Mouse (Mus musculus): ENCODE measurements around the gene Plppr2. TPM values are rescaled to one million over a fixed set of nuclear protein-coding genes. Genes with fewer than 3 reads are reported as not detected.

Plppr2 gene
- total and polyA plus RNA-seq, 2 experiments from 2014 or later = 129 to 165 TPM

DNA sequence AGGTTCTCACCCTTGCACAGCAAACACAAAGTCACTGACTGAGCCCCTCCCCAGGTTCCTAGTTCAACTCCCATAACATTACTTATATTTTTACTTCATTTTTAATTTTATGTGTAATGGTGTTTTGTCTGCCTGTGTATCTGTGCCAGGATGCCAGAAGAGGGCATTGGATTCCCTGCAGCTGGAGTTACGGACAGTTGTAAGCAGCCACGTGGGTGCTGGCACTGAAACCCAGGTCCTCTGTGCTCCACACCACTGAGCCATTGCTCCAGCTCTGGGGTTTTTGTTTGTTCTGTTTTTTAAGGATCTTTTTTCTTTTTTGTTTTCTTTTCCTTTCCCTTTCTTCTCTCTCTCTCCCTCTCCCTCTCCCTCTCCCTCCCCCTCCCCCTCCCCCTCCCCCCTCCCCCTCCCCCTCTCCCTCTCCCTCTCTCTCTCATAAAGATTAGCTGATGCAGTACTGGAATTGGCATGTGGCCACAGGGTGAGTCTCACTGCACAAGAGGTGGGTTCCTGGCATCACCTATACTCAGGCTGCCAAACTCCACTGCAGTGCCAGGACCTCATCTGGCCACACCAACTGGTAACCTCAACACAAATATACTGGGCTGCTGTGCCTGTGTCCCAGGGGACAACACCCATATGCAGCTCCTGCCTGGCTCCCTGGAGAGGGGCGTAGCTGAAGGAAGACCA lies 59.5 kb downstream of the Plppr2 start:
- 80% methylated on average over 3 of the region's 3 CpGs for WGBS
- no peak overlapping the region for H3K27ac ChIP-seq (ENCODE audit: low read depth, low read length)
- no peak for TF ChIP-seq CTCF (IDR thresholded peaks at IDR 0.05)
- H3K4me3 ChIP-seq (ENCODE audit: low read depth, low read length) = no peak overlapping the region
- ATAC-seq (ENCODE audit: low FRiP score) (no peak), DNase-seq (ENCODE audit: low spot score) (no peak)
- no peak overlapping the region for H3K9ac ChIP-seq (replicated peaks; ENCODE audit: low read length, poor library complexity, severe bottlenecking)
- no peaks in the 10 kb centered on the region for H3K4me1 ChIP-seq (ENCODE audit: insufficient read depth, low read length)
- H3K36me3 ChIP-seq (ENCODE audit: insufficient read depth, low read length) = no peaks in the 10 kb centered on the region
- peaks cover 3% of the 10 kb centered on the region for H3K27me3 ChIP-seq (ENCODE audit: insufficient read depth, low read length)
- no peak overlapping the region for H3K4me2 ChIP-seq (ENCODE audit: low read depth, low read length, poor library complexity, severe bottlenecking)
- no peaks in the 10 kb centered on the region for H3K9me3 ChIP-seq (ENCODE audit: low read length)

Other genes with a start within 250 kb of the Plppr2 start
- gene Ldlr, start 213.6 kb upstream of the Plppr2 start, total RNA-seq (2014; rRNA removed) = 16.7 and 27.7 TPM in 2 replicates
- gene Ldlr, start 213.6 kb upstream of the Plppr2 start, polyA plus RNA-seq (2015; fragmentation: Nextera tagmentation; extraction: Ambion mirVana) = 9.6 and 10.3 TPM in 2 replicates
- gene Spc24, start 176.7 kb upstream of the Plppr2 start, total RNA-seq (2014; rRNA removed) = 5.5 and 6.6 TPM in 2 replicates
- gene Spc24, start 176.7 kb upstream of the Plppr2 start, polyA plus RNA-seq (2015; fragmentation: Nextera tagmentation; extraction: Ambion mirVana) = 6.3 and 8.2 TPM in 2 replicates
- 14.9 and 15.2 TPM in 2 replicates for gene Kank2, start 138.3 kb upstream of the Plppr2 start, total RNA-seq (2014; rRNA removed)
- 2.9 TPM in 2 replicates for gene Kank2, start 138.3 kb upstream of the Plppr2 start, polyA plus RNA-seq (2015; fragmentation: Nextera tagmentation; extraction: Ambion mirVana)
- not detected in 2 replicates for gene Angptl8, start 101.5 kb upstream of the Plppr2 start, total RNA-seq (2014; rRNA removed)
- gene Angptl8, start 101.5 kb upstream of the Plppr2 start, polyA plus RNA-seq (2015; fragmentation: Nextera tagmentation; extraction: Ambion mirVana) = 0.20 and 0.48 TPM in 2 replicates
- 18.0 and 18.8 TPM in 2 replicates for gene Dock6, start 84.4 kb upstream of the Plppr2 start, total RNA-seq (2014; rRNA removed)
- gene Dock6, start 84.4 kb upstream of the Plppr2 start, polyA plus RNA-seq (2015; fragmentation: Nextera tagmentation; extraction: Ambion mirVana) = 10.3 and 11.3 TPM in 2 replicates
- gene Rab3d, start 18.8 kb upstream of the Plppr2 start, total RNA-seq (2014; rRNA removed) = 15.9 and 26.0 TPM in 2 replicates
- 17.4 and 18.1 TPM in 2 replicates for gene Rab3d, start 18.8 kb upstream of the Plppr2 start, polyA plus RNA-seq (2015; fragmentation: Nextera tagmentation; extraction: Ambion mirVana)
- 6.6 and 12.2 TPM in 2 replicates for gene Ccdc159, start 9.6 kb upstream of the Plppr2 start, total RNA-seq (2014; rRNA removed)
- gene Ccdc159, start 9.6 kb upstream of the Plppr2 start, polyA plus RNA-seq (2015; fragmentation: Nextera tagmentation; extraction: Ambion mirVana) = 4.7 and 5.2 TPM in 2 replicates
- 32.1 and 50.9 TPM in 2 replicates for gene Tmem205, start 9.5 kb upstream of the Plppr2 start, total RNA-seq (2014; rRNA removed)
- gene Tmem205, start 9.5 kb upstream of the Plppr2 start, polyA plus RNA-seq (2015; fragmentation: Nextera tagmentation; extraction: Ambion mirVana) = 44.2 and 50.1 TPM in 2 replicates
- 33.7 and 38.6 TPM in 2 replicates for gene Swsap1, start 18.7 kb downstream of the Plppr2 start, total RNA-seq (2014; rRNA removed)
- 7.1 and 8.0 TPM in 2 replicates for gene Swsap1, start 18.7 kb downstream of the Plppr2 start, polyA plus RNA-seq (2015; fragmentation: Nextera tagmentation; extraction: Ambion mirVana)
- gene Epor, start 26.5 kb downstream of the Plppr2 start, total RNA-seq (2014; rRNA removed) = 2.7 TPM in 1 of 2 replicates, not detected in the other
- 1.7 and 1.9 TPM in 2 replicates for gene Epor, start 26.5 kb downstream of the Plppr2 start, polyA plus RNA-seq (2015; fragmentation: Nextera tagmentation; extraction: Ambion mirVana)
- 0.76 and 2.8 TPM in 2 replicates for gene Rgl3, start 52.4 kb downstream of the Plppr2 start, total RNA-seq (2014; rRNA removed)
- 0.85 and 1.1 TPM in 2 replicates for gene Rgl3, start 52.4 kb downstream of the Plppr2 start, polyA plus RNA-seq (2015; fragmentation: Nextera tagmentation; extraction: Ambion mirVana)
- 4.3 and 5.8 TPM in 2 replicates for gene Ccdc151, start 65.6 kb downstream of the Plppr2 start, total RNA-seq (2014; rRNA removed)
- 5.0 and 5.1 TPM in 2 replicates for gene Ccdc151, start 65.6 kb downstream of the Plppr2 start, polyA plus RNA-seq (2015; fragmentation: Nextera tagmentation; extraction: Ambion mirVana)
- 71.9 and 85.8 TPM in 2 replicates for gene Prkcsh, start 65.8 kb downstream of the Plppr2 start, total RNA-seq (2014; rRNA removed)
- gene Prkcsh, start 65.8 kb downstream of the Plppr2 start, polyA plus RNA-seq (2015; fragmentation: Nextera tagmentation; extraction: Ambion mirVana) = 62.8 and 64.9 TPM in 2 replicates
- 215 and 239 TPM in 2 replicates for gene Elavl3, start 115.0 kb downstream of the Plppr2 start, total RNA-seq (2014; rRNA removed)
- 75.2 and 78.7 TPM in 2 replicates for gene Elavl3, start 115.0 kb downstream of the Plppr2 start, polyA plus RNA-seq (2015; fragmentation: Nextera tagmentation; extraction: Ambion mirVana)
- gene Gm49318, start 134.2 kb downstream of the Plppr2 start, total RNA-seq (2014; rRNA removed) = 4.1 TPM in 1 of 2 replicates, not detected in the other
- gene Gm49318, start 134.2 kb downstream of the Plppr2 start, polyA plus RNA-seq (2015; fragmentation: Nextera tagmentation; extraction: Ambion mirVana) = 0.25 and 0.36 TPM in 2 replicates
- 30.0 and 33.1 TPM in 2 replicates for gene Zfp653, start 134.3 kb downstream of the Plppr2 start, total RNA-seq (2014; rRNA removed)
- 14.2 and 15.1 TPM in 2 replicates for gene Zfp653, start 134.3 kb downstream of the Plppr2 start, polyA plus RNA-seq (2015; fragmentation: Nextera tagmentation; extraction: Ambion mirVana)
- gene Ecsit, start 148.4 kb downstream of the Plppr2 start, total RNA-seq (2014; rRNA removed) = 49.6 and 56.3 TPM in 2 replicates
- 55.0 and 57.2 TPM in 2 replicates for gene Ecsit, start 148.4 kb downstream of the Plppr2 start, polyA plus RNA-seq (2015; fragmentation: Nextera tagmentation; extraction: Ambion mirVana)
- gene Cnn1, start 162.2 kb downstream of the Plppr2 start, total RNA-seq (2014; rRNA removed) = 1.2 and 1.3 TPM in 2 replicates
- 0.77 and 0.92 TPM in 2 replicates for gene Cnn1, start 162.2 kb downstream of the Plppr2 start, polyA plus RNA-seq (2015; fragmentation: Nextera tagmentation; extraction: Ambion mirVana)
- 129 and 132 TPM in 2 replicates for gene Elof1, start 180.1 kb downstream of the Plppr2 start, total RNA-seq (2014; rRNA removed)
- gene Elof1, start 180.1 kb downstream of the Plppr2 start, polyA plus RNA-seq (2015; fragmentation: Nextera tagmentation; extraction: Ambion mirVana) = 161 and 178 TPM in 2 replicates
- 1.0 and 2.9 TPM in 2 replicates for gene Acp5, start 198.7 kb downstream of the Plppr2 start, total RNA-seq (2014; rRNA removed)
- 0.47 and 0.79 TPM in 2 replicates for gene Acp5, start 198.7 kb downstream of the Plppr2 start, polyA plus RNA-seq (2015; fragmentation: Nextera tagmentation; extraction: Ambion mirVana)
- gene Pigyl, start 219.8 kb downstream of the Plppr2 start, total RNA-seq (2014; rRNA removed) = 27.0 and 40.8 TPM in 2 replicates
- 120 and 122 TPM in 2 replicates for gene Pigyl, start 219.8 kb downstream of the Plppr2 start, polyA plus RNA-seq (2015; fragmentation: Nextera tagmentation; extraction: Ambion mirVana)